Mouse (Mus musculus) right cerebral cortex, postnatal 36 days (tissue): Measurements from ENCODE around the gene Gemin6.
"Not testable (repeated sequence)": the region's sequence is repeated elsewhere in the genome, so short reads cannot be mapped to it uniquely, and the experiment has no call there.

Source experiments
- DNase-seq, 2 experiments: peaks; one replicate each; pipeline ENCODE4 v3.0.0; 2022; ENCODE audit warnings: low spot score in 2 of 2, mixed read lengths in 1 of 2

Gene Gemin6

DNA sequence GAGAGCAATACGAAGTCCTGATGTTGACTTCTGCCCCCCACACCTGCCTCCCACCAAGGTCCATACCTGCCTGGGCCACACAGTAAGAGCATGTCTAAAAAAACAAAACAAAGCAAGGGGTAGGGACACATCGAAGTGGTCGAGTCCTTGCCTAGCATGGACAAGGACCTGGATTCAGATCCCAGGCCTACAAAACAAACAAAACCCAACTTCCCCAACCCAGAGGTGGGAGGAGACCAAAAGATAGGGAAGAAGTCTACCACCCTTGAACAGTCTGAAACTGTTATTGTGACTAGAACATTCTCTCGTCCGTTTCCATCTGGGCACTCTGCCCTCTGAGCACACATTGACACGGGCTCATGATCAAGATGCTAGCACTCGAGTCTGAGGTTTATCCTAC, 10.1 kb downstream of the Gemin6 start:
- no peak for DNase-seq

DNA sequence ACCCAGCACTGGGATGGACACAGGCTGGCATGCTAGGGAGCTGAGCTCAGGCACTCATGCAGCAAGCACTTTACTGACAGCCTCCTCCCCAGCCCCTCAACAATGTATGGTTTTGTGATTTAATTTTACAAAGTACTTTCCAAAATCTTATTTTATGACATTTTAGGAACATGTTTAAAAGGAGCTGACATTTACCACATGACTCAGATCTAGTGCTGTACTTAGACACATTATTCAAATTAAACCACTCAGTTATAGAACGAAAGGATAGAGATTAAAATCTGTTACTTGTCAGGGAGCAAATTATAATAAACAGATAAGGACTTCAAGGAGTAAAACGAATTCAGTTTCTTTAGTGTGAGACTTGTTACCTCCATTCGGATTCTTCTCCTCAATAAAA, 11.2 kb downstream of the Gemin6 start:
- no peak for DNase-seq

DNA sequence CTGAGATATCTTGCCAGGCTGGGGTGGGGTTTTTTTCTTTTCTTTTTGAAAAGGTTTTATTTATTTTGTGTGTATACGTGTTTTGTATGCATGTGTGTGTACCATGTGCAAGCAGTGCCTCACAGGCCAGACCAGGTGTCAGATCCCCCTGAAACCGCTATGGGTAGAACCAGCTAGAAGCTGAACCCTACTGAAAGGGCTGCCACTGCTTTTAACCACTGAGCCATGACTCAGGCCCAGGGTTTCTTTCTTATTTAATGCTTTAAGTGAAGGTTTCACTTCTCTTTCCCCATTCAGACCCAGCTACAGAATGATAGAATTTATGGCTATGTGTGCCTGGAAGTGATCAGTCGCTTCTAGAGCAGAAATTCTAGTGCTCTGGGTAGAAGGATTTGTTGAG, 12.6 kb downstream of the Gemin6 start:
- DNase-seq, result no peak

DNA sequence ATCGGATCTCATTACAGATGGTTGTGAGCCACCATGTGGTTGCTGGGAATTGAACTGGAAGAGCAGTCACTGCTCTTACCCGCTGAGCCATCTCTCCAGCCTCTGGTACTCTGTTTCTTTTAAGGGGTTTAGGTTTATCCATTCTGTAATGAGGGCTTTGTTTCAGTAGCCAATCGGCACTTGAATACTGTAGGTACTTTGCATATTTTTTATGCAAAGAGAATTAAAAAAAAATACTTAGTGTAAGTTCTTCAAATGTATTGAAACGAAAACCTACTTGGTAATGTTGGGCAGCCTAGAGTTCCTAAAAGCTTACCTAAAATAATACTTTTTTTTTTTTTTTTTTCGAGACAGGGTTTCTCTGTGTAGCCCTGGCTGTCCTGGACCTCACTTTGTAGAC, 13.2 kb downstream of the Gemin6 start:
- no peak for DNase-seq

DNA sequence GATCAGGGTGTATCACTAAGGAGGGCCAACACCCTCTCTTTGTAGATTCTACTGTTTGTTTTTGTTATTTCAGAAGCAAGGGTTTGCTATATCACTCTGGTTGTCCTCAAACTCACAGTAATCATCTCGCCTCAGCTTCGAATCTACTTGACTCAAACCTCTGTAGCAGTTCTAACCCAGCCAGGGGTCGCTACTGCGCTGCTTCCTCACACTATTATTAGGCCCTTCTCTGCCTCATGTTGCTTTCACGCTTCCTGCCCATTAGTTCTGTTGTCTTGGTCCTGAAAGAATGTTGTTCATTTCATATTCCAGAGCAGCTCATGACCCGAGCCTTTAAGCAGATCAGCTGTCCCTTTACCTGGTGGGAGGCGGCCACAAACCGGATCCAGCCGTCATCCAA, 17.4 kb downstream of the Gemin6 start:
- DNase-seq, result no peak

DNA sequence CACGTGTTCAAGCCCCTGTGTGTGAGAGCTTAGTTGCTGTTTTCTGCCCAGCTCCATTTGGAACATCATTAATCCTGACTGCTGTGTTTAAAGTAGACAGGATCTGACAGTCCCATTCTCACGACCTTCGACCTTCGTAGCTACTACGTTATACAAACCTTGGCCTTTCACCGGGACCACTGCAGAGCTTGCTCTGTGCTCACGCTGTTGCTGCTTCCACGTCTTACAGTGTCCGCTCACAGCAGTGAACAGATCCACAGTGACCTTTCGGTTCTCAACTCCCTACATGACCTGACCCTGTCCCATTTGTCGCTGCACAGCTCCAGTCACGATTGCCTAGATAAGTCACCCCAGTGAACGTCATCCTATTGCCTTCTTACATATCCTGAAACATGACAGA, 18.9 kb downstream of the Gemin6 start:
- no peak for DNase-seq

DNA sequence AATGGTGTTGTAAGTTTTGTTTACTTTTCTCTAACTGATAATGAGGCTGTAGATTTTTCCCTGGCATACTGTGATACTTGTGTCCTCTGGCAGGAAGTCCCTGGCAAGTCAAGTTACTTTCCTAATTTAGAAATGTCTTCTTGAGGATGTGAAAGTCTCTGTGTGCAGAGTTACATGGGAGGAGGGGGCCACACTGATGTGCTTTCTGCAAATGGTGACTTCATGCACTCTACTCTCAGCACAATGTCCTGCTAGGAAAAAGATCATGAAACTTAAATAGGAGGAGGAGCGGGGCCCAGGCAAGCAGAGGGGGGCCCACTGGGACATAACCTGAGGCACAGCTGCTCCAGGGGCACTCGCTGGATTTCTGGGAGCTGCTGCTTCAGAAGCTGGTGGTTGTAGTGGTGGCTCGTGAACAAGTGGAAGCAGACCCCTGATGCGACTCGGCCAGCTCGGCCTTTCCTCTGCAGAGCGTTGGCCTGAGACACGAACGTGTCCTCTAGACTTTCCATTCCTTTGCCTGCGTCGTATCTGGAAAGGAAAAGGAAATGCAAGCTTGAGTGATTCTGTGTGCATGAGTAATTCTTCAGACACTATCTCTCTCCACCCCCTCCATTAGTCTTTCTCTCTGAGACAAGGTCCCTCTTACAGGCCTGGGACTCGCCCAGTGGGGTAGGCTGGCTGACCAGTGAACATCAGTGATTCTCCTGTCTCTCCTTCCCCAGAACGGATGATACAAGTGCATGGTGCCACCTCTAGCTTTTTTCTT, 28.7 kb downstream of the Gemin6 start:
- DNase-seq, result no peak

DNA sequence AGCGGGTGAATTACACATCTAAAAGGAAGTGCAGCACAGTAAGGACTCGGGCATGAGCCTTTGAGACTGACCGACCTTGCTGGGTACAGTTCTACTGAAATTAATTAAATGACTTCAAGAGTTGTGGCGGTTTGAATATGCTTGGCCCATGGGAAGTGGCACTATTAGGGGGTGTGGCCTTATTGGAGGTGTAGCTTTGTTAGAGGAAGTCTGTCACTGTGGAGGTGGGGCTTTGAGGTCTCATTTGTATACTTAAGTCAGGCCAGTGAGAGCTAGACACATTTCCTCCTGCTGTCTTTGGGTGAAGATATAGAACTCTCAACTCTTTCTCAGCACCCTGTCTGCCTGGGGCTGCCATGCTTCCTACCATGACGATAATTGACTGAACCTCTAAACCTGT, 30.2 kb downstream of the Gemin6 start:
- DNase-seq, result no peak

DNA sequence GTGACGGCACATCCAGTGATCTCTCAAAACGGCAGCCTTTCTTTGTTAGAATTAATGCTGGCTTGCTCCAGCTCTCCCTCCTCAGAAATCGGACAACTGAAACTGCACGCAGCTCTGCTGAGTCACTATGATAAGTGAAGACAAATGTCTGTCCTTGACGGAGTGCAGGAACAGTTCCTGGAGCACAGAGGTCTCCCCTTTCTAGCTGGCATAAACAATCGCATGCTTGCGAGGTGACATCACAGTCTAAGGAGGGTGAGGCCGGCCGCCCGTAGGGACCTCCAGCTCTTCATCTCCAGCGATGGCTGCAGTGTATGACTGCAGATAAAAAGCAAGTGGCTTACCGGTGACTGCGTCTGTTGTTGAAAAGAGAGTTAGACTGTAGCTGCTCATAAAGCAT, 31.0 kb downstream of the Gemin6 start:
- no peak for DNase-seq

DNA sequence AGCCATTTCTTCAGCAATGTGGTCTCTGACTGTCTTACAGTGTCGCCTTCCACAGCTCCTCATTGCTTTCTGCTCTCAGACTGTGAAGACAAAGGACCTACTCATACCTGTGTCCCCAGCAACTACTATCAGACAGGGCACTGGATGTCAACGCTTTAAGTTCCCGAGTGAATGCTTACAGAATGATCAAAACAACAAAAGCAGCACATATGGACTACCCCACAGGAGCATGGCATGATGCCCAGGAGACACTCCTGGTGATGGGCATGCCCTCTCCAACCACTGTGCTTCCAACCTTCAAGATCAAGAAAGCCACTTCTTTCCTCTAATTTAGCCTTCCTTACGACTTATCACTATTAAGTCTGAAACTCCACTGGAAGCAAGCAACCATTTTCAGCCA, 42.8 kb downstream of the Gemin6 start:
- DNase-seq, result no peak

DNA sequence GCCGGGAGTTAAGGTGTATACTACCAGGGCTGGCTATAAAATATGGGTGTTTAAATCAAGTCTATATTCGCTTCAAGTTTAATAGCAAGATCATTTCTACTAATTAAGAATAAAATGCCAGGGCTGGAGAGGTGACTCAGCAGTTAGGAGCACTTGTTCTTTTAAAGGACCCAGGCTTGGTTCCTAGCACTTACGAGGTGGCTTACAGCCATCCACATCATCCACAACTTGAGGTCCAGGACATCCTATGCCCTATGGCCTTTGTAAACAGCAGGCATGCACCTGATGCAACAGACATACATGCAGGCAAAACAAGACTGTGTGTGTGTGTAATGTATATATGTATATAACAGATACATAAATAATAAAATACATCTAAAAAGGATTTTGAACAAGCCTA, 43.9 kb downstream of the Gemin6 start:
- DNase-seq, result no peak

DNA sequence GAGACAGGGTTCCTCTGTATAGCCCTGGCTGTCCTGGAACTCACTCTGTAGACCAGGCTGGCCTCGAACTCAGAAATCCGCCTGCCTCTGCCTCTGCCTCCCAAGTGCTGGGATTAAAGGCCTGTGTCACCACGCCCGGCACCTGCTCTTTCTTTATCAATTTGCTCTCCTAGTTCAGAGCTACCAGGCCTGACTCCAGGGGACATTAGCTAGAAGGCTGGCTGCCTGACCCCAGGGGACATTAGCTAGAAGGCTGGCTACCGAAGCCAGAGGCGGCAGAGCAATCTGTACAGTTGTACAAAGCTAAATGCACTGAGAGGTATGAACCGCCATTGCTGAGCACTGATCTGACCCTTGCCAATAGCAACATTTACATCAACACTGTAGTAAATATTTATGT, 46.4 kb downstream of the Gemin6 start:
- DNase-seq, result not testable (repeated sequence)
